Mouse (Mus musculus) ES-Bruce4 (cell line): ENCODE data around the gene Cped1. TPM values are rescaled to one million over a fixed set of nuclear protein-coding genes. Genes with fewer than 3 reads are reported as not detected.

Experiments
- H3K27ac ChIP-seq: 2 replicates; pipeline ENCODE4 v1.5.1; 2012; ENCODE audit warnings: low read length, inconsistent platforms; ENCODE audit not compliant: insufficient read depth
- H3K27me3 ChIP-seq: 2 replicates; pipeline ENCODE4 v1.6.1; 2012; ENCODE audit warnings: mild to moderate bottlenecking, low read length, inconsistent platforms; ENCODE audit not compliant: control insufficient read depth, poor library complexity, insufficient read depth, severe bottlenecking
- H3K36me3 ChIP-seq: 2 replicates; pipeline ENCODE4 v1.6.1; 2012; ENCODE audit warnings: inconsistent platforms, mild to moderate bottlenecking, low read length, moderate library complexity; ENCODE audit not compliant: control insufficient read depth, poor library complexity, insufficient read depth, severe bottlenecking
- H3K4me1 ChIP-seq: one replicate; pipeline ENCODE4 v1.8.1; 2011; ENCODE audit warnings: low read length; ENCODE audit not compliant: control insufficient read depth, insufficient read depth
- H3K4me3 ChIP-seq: 2 replicates; pipeline ENCODE4 v1.5.1; 2011; ENCODE audit warnings: low read depth, mild to moderate bottlenecking, low read length
- H3K9ac ChIP-seq: 2 replicates; pipeline ENCODE4 v1.6.1; 2012; ENCODE audit warnings: low read depth, mild to moderate bottlenecking, inconsistent platforms; ENCODE audit not compliant: poor library complexity, severe bottlenecking
- H3K9me3 ChIP-seq: replicated peaks from 2 replicates; pipeline ENCODE4 v1.6.1; 2012; ENCODE audit warnings: mild to moderate bottlenecking, low read length, inconsistent platforms; ENCODE audit not compliant: control insufficient read depth, poor library complexity, insufficient read depth, severe bottlenecking
- CTCF ChIP-seq: IDR thresholded peaks from one replicate; pipeline ENCODE4 v1.8.1; 2011; ENCODE audit warnings: low read depth, low read length
- EP300 ChIP-seq: IDR thresholded peaks from 2 replicates; pipeline ENCODE4 v1.6.1; 2011; ENCODE audit warnings: low read depth, low read length; ENCODE audit not compliant: insufficient read depth
- POLR2A ChIP-seq: IDR thresholded peaks from one replicate; pipeline ENCODE4 v1.8.1; 2011; ENCODE audit warnings: low read length; ENCODE audit not compliant: insufficient read depth
- polyA plus RNA-seq: library from polyadenylated mRNA; stranded (reverse); fragments of >200 nt; gene quantifications from 2 replicates; pipeline ENCODE4 v1.2.4, GENCODE M21; 2011; ENCODE audit warnings: low read depth; ENCODE audit not compliant: missing spikeins, insufficient read depth, insufficient read length

The Cped1 gene
- polyA plus RNA-seq, 1 experiment = 0.90 TPM

GRCm38 (mm10) chr6:21993070-21993469, 7.4 kb downstream of the Cped1 start:
- no peaks in the 10 kb centered on the region for H3K27me3 ChIP-seq
- H3K4me3 ChIP-seq = no peak overlapping the region
- no peaks in the 10 kb centered on the region for H3K9me3 ChIP-seq
- no peaks in the 10 kb centered on the region for H3K36me3 ChIP-seq
- H3K4me1 ChIP-seq = no peaks in the 10 kb centered on the region
- no peak overlapping the region for H3K27ac ChIP-seq
- H3K9ac ChIP-seq = no peak overlapping the region
- TF ChIP-seq POLR2A (no peak), EP300 (no peak), CTCF (no peak)

- Histone ChIP-seq H3K36me3 (no peaks in the 10 kb centered on the region), H3K4me1 (no peaks in the 10 kb centered on the region), H3K27me3 (no peaks in the 10 kb centered on the region), H3K9ac (no peak overlapping the region), H3K4me3 (no peak overlapping the region), H3K27ac (no peak overlapping the region), H3K9me3 (no peaks in the 10 kb centered on the region)
- TF ChIP-seq CTCF = no peak
- no peak for TF ChIP-seq EP300
- no peak for TF ChIP-seq POLR2A
These were observed 12.4 kb downstream of the Cped1 start for GRCm38 (mm10) chr6:21998131-21998530.

- Histone ChIP-seq H3K27ac (no peak overlapping the region), H3K9ac (no peak overlapping the region), H3K9me3 (no peaks in the 10 kb centered on the region), H3K27me3 (no peaks in the 10 kb centered on the region), H3K4me1 (peaks cover 2% of the 10 kb centered on the region), H3K36me3 (no peaks in the 10 kb centered on the region), H3K4me3 (no peak overlapping the region)
- no peak for TF ChIP-seq POLR2A
- no peak for TF ChIP-seq EP300
- TF ChIP-seq CTCF = no peak
These were observed 13.3 kb downstream of the Cped1 start for GRCm38 (mm10) chr6:21999025-21999424.

- Histone ChIP-seq H3K9ac (no peak overlapping the region), H3K4me3 (no peak overlapping the region), H3K36me3 (no peaks in the 10 kb centered on the region), H3K4me1 (peaks cover 2% of the 10 kb centered on the region), H3K27me3 (no peaks in the 10 kb centered on the region), H3K9me3 (no peaks in the 10 kb centered on the region), H3K27ac (no peak overlapping the region)
- TF ChIP-seq EP300 (no peak), CTCF (no peak), POLR2A (no peak)
These were observed 14.4 kb downstream of the Cped1 start for GRCm38 (mm10) chr6:22000086-22000485.

- Histone ChIP-seq H3K9ac (no peak overlapping the region), H3K4me1 (peaks cover 2% of the 10 kb centered on the region), H3K4me3 (no peak overlapping the region), H3K27ac (no peak overlapping the region), H3K27me3 (no peaks in the 10 kb centered on the region), H3K9me3 (no peaks in the 10 kb centered on the region), H3K36me3 (no peaks in the 10 kb centered on the region)
- TF ChIP-seq POLR2A = no peak
- TF ChIP-seq CTCF = no peak
- TF ChIP-seq EP300 = no peak
These were observed 15.2 kb downstream of the Cped1 start for GRCm38 (mm10) chr6:22000881-22001280.

- Histone ChIP-seq H3K27ac (no peak overlapping the region), H3K9me3 (no peaks in the 10 kb centered on the region), H3K36me3 (no peaks in the 10 kb centered on the region), H3K27me3 (no peaks in the 10 kb centered on the region), H3K4me3 (no peak overlapping the region), H3K4me1 (peaks cover 2% of the 10 kb centered on the region), H3K9ac (no peak overlapping the region)
- TF ChIP-seq POLR2A (no peak), CTCF (no peak), EP300 (no peak)
These were observed 15.7 kb downstream of the Cped1 start for GRCm38 (mm10) chr6:22001284-22001916.
